Mouse (Mus musculus) lung, postnatal 0 days (tissue): ENCODE results near the gene Wdr20. TPM values are rescaled to one million over a fixed set of nuclear protein-coding genes. Genes with fewer than 3 reads are reported as not detected.

Experiments
- ATAC-seq: fragments of 200-750 bp; cut with Nextera tagmentation; 2 replicates; pipeline ENCODE4 v1.8.0; 2017; ENCODE audit warnings: moderate library complexity
- DNase-seq: peaks from one replicate; pipeline ENCODE4 v3.0.0-alpha.2; 2016; ENCODE audit warnings: low spot score
- H3K27ac ChIP-seq: fragments of 300-500 bp; sonication (generic); 2 replicates; pipeline ENCODE4 v1.5.1; 2014; ENCODE audit warnings: antibody characterized with exemption, mild to moderate bottlenecking, low read length, mixed read lengths
- H3K27me3 ChIP-seq: fragments of 300-500 bp; sonication (generic); replicated peaks from 2 replicates; pipeline ENCODE4 v1.6.1; 2014; ENCODE audit warnings: low read length, mixed read lengths; ENCODE audit not compliant: insufficient read depth
- H3K36me3 ChIP-seq: fragments of 300-500 bp; sonication (generic); 2 replicates; pipeline ENCODE4 v1.6.1; 2014; ENCODE audit warnings: low read length, mixed read lengths; ENCODE audit not compliant: insufficient read depth
- H3K4me1 ChIP-seq: fragments of 300-500 bp; sonication (generic); 2 replicates; pipeline ENCODE4 v1.6.1; 2014; ENCODE audit warnings: antibody characterized with exemption, low read depth, low read length, mixed read lengths; ENCODE audit not compliant: insufficient read depth
- H3K4me2 ChIP-seq: fragments of 300-500 bp; sonication (generic); replicated peaks from 2 replicates; pipeline ENCODE4 v1.6.1; 2014; ENCODE audit warnings: low read depth, mild to moderate bottlenecking, low read length, moderate library complexity, mixed read lengths
- H3K4me3 ChIP-seq: fragments of 300-500 bp; sonication (generic); 2 replicates; pipeline ENCODE4 v1.5.1; 2014; ENCODE audit warnings: low read depth, low read length
- H3K9ac ChIP-seq: fragments of 300-500 bp; sonication (generic); replicated peaks from 2 replicates; pipeline ENCODE4 v1.6.1; 2014; ENCODE audit warnings: low read depth, mild to moderate bottlenecking
- H3K9me3 ChIP-seq: fragments of 300-500 bp; sonication (generic); 2 replicates; pipeline ENCODE4 v1.6.1; 2016; ENCODE audit warnings: low read length, mixed read lengths
- CTCF ChIP-seq: IDR thresholded peaks from 2 replicates; pipeline ENCODE4 v1.5.1; 2016; ENCODE audit warnings: antibody characterized with exemption, mild to moderate bottlenecking
- EP300 ChIP-seq: IDR thresholded peaks from 2 replicates; pipeline ENCODE4 v1.6.1; 2016; ENCODE audit warnings: antibody characterized with exemption, mild to moderate bottlenecking, control low read depth
- WGBS: fragments of 180-500 bp; shearing (Covaris S2); extraction: QIAGEN DNeasy Blood & Tissue Kit; methylation state at CpG from one replicate; pipeline ENCODE4 v1.1.7; 2014; 5-methylcytosine and 5-hydroxymethylcytosine counted together
- polyA plus RNA-seq: library from polyadenylated mRNA; unstranded; fragments of >200 nt; fragmentation: Nextera tagmentation; extraction: Ambion mirVana; gene quantifications from 2 replicates; pipeline ENCODE4 v1.2.1, GENCODE M21; 2015

The Wdr20 gene
- polyA plus RNA-seq, 1 experiment from 2014 or later: 12.5 TPM

- no peak overlapping the region for H3K4me2 ChIP-seq
- DNase-seq (no peak), ATAC-seq (no peak)
- WGBS: 88% methylated on average over 8 of the region's 11 CpGs
- H3K9ac ChIP-seq: no peak overlapping the region
- H3K36me3 ChIP-seq: no peaks in the 10 kb centered on the region
- no peak overlapping the region for H3K27ac ChIP-seq
- H3K27me3 ChIP-seq: no peaks in the 10 kb centered on the region
- no peaks in the 10 kb centered on the region for H3K9me3 ChIP-seq
- no peak for TF ChIP-seq CTCF
- no peak for TF ChIP-seq EP300
- no peak overlapping the region for H3K4me3 ChIP-seq
- no peaks in the 10 kb centered on the region for H3K4me1 ChIP-seq
Observed at GRCm38 (mm10) chr12:110830293-110831024, 92.7 kb downstream of the Wdr20 start.

DNA sequence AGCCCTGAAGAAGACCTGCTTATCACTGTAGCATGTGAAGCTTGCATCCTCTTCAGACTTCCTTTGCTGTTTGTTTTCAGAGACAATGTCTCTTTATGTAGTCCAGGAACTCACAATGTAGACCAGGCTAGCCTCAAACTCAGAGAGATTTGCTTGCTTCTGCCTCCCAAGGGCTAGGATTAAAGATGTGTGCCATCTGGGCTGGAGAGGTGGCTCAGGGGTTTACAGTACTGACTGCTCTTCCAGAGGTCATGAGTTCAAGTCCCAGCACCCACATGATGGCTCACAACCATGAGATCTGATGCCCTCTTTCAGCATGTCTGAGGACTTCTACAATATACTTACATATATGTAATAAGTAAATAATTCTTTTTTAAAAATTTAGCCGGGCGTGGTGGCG is 97.4 kb downstream of the Wdr20 start:
- Histone ChIP-seq H3K9me3 (no peaks in the 10 kb centered on the region), H3K9ac (no peak overlapping the region), H3K4me3 (no peak overlapping the region), H3K27me3 (no peaks in the 10 kb centered on the region), H3K4me1 (peaks cover 1% of the 10 kb centered on the region; the same call in 1 of the 2 replicates), H3K36me3 (no peaks in the 10 kb centered on the region), H3K4me2 (no peak overlapping the region), H3K27ac (no peak overlapping the region)
- no peak for TF ChIP-seq CTCF
- TF ChIP-seq EP300: no peak
- DNase-seq (no peak), ATAC-seq (no peak)
- 95% methylated on average over 3 of the region's 3 CpGs for WGBS

- Histone ChIP-seq H3K27ac (peak overlapping the region; percentile 80), H3K36me3 (no peaks in the 10 kb centered on the region), H3K4me1 (peaks cover 3% of the 10 kb centered on the region; the same call in 1 of the 2 replicates), H3K9ac (no peak overlapping the region), H3K4me2 (no peak overlapping the region), H3K9me3 (no peaks in the 10 kb centered on the region), H3K27me3 (no peaks in the 10 kb centered on the region), H3K4me3 (no peak overlapping the region)
- 30% methylated on average over 6 of the region's 6 CpGs for WGBS
- no peak for TF ChIP-seq CTCF
- TF ChIP-seq EP300: no peak
- ATAC-seq: peak; percentile 63
- peak; percentile 80 for DNase-seq
Observed at GRCm38 (mm10) chr12:110836729-110837128, 99.0 kb downstream of the Wdr20 start.

DNA sequence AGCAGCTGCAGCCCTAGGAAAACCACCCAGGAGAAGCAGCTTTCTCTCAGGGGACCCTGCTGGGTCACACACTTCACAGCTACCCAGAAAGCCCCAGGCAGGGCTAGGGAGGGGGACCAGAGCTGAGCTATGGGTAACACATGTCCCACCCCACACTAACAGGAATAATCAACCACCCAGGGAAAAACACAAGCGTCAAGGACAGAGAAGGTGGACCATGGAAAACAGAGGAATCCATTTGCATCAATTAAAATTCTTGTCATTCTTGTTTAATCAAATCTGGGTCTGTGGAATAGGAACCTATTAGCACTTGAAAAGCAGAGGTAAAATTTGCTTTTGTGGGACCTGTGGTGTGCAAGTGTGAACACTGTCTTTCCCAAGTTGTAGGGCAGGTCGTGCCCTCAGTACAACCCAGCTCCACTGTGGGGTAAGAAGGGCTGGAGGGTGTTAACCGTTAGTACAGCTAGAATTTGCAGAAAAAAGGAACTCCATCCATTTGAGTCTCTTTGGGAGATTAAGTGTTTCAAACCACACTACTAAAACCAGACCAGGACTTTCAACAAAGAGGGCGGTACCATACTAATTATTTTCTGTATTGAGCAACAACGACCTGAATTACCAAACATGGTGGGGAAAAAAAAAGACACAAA is 99.6 kb downstream of the Wdr20 start:
- peaks cover 3% of the 10 kb centered on the region; the same call in 1 of the 2 replicates for H3K4me1 ChIP-seq
- no peaks in the 10 kb centered on the region for H3K27me3 ChIP-seq
- ATAC-seq (no peak), DNase-seq (no peak)
- H3K4me2 ChIP-seq: no peak overlapping the region
- 37% methylated on average over 5 of the region's 5 CpGs for WGBS
- H3K9ac ChIP-seq: no peak overlapping the region
- no peaks in the 10 kb centered on the region for H3K36me3 ChIP-seq
- TF ChIP-seq CTCF (no peak), EP300 (no peak)
- H3K9me3 ChIP-seq: no peaks in the 10 kb centered on the region
- H3K27ac ChIP-seq: peak overlapping the region; percentile 80
- H3K4me3 ChIP-seq: no peak overlapping the region

- ATAC-seq (no peak), DNase-seq (no peak)
- 86% methylated on average over 8 of the region's 8 CpGs for WGBS
- peaks cover 3% of the 10 kb centered on the region; the same call in 1 of the 2 replicates for H3K4me1 ChIP-seq
- no peak overlapping the region for H3K9ac ChIP-seq
- no peaks in the 10 kb centered on the region for H3K27me3 ChIP-seq
- H3K4me3 ChIP-seq: no peak overlapping the region
- H3K4me2 ChIP-seq: no peak overlapping the region
- no peaks in the 10 kb centered on the region for H3K9me3 ChIP-seq
- TF ChIP-seq EP300: no peak
- TF ChIP-seq CTCF: no peak
- H3K36me3 ChIP-seq: no peaks in the 10 kb centered on the region
- H3K27ac ChIP-seq: no peak overlapping the region
Observed at GRCm38 (mm10) chr12:110837850-110838249, 100.1 kb downstream of the Wdr20 start.

GRCm38 (mm10) chr12:110840348-110841198 is 102.8 kb downstream of the Wdr20 start, which contains the start of gene Mok:
TSS of gene Mok (minus strand) at chr12:110840939.
- DNase-seq (peak; percentile 98), ATAC-seq (peak; percentile 56)
- H3K27me3 ChIP-seq: no peaks in the 10 kb centered on the region
- TF ChIP-seq CTCF (peak; percentile 3; the same call in 1 of the 2 replicates), EP300 (no peak)
- H3K9ac ChIP-seq: no peak within 1 kb of the TSS; the same call in 1 of the 2 replicates
- H3K36me3 ChIP-seq: no peaks in the 10 kb centered on the region
- WGBS: under 1% methylated on average over 71 of the region's 71 CpGs
- no peak within 1 kb of the TSS for H3K27ac ChIP-seq
- H3K4me3 ChIP-seq: peak within 1 kb of the TSS; percentile 77
- H3K4me2 ChIP-seq: peak within 1 kb of the TSS; percentile 76
- peaks cover 3% of the 10 kb centered on the region; the same call in 1 of the 2 replicates for H3K4me1 ChIP-seq
- no peaks in the 10 kb centered on the region for H3K9me3 ChIP-seq
